Mouse (Mus musculus): ENCODE measurements around the gene Hvcn1. TPM values are rescaled to one million over a fixed set of nuclear protein-coding genes. Genes with fewer than 3 reads are reported as not detected.

Hvcn1 gene
- polyA plus RNA-seq, 1 experiment = 5.7 TPM

- Histone ChIP-seq H3K27ac (replicated peaks; ENCODE audit: low read depth, low read length) (no peak within 1 kb of the TSS), H3K4me3 (ENCODE audit: insufficient read depth, low read depth, low read length) (peak within 1 kb of the TSS; percentile 80), H3K4me1 (ENCODE audit: control insufficient read depth, insufficient read depth, insufficient read length, low read length) (no peaks in the 10 kb centered on the region)
Measured at GRCm38 (mm10) chr5:122263933-122264905, 57.6 kb downstream of the Hvcn1 start, which contains the start of gene Tctn1. Gene Tctn1 (minus strand): TSS chr5:122264460.

- H3K27ac ChIP-seq (replicated peaks; ENCODE audit: low read depth, low read length) = no peak overlapping the region
- H3K4me1 ChIP-seq (ENCODE audit: control insufficient read depth, insufficient read depth, insufficient read length, low read length) = no peaks in the 10 kb centered on the region
- H3K4me3 ChIP-seq (ENCODE audit: insufficient read depth, low read depth, low read length) = no peak overlapping the region
Measured at GRCm38 (mm10) chr5:122265187-122265586, 58.6 kb downstream of the Hvcn1 start.

- H3K27ac ChIP-seq (replicated peaks; ENCODE audit: low read depth, low read length) = no peak overlapping the region
- H3K4me1 ChIP-seq (ENCODE audit: control insufficient read depth, insufficient read depth, insufficient read length, low read length) = no peaks in the 10 kb centered on the region
- H3K4me3 ChIP-seq (ENCODE audit: insufficient read depth, low read depth, low read length) = no peak overlapping the region
Measured at GRCm38 (mm10) chr5:122265942-122266341, 59.3 kb downstream of the Hvcn1 start.

- H3K27ac ChIP-seq (replicated peaks; ENCODE audit: low read depth, low read length) = no peak overlapping the region
- H3K4me3 ChIP-seq (ENCODE audit: insufficient read depth, low read depth, low read length) = no peak overlapping the region
- no peaks in the 10 kb centered on the region for H3K4me1 ChIP-seq (ENCODE audit: control insufficient read depth, insufficient read depth, insufficient read length, low read length)
Measured at GRCm38 (mm10) chr5:122267136-122267535, 60.5 kb downstream of the Hvcn1 start.

GRCm38 (mm10) chr5:122267899-122268298 is 61.3 kb downstream of the Hvcn1 start:
- Histone ChIP-seq H3K27ac (replicated peaks; ENCODE audit: low read depth, low read length) (no peak overlapping the region), H3K4me1 (ENCODE audit: control insufficient read depth, insufficient read depth, insufficient read length, low read length) (no peaks in the 10 kb centered on the region), H3K4me3 (ENCODE audit: insufficient read depth, low read depth, low read length) (no peak overlapping the region)

- H3K27ac ChIP-seq (replicated peaks; ENCODE audit: low read depth, low read length) = no peak overlapping the region
- no peak overlapping the region for H3K4me3 ChIP-seq (ENCODE audit: insufficient read depth, low read depth, low read length)
- H3K4me1 ChIP-seq (ENCODE audit: control insufficient read depth, insufficient read depth, insufficient read length, low read length) = no peaks in the 10 kb centered on the region
Measured at GRCm38 (mm10) chr5:122268858-122269604, 62.4 kb downstream of the Hvcn1 start.

- no peak overlapping the region for H3K27ac ChIP-seq (replicated peaks; ENCODE audit: low read depth, low read length)
- no peaks in the 10 kb centered on the region for H3K4me1 ChIP-seq (ENCODE audit: control insufficient read depth, insufficient read depth, insufficient read length, low read length)
Measured at GRCm38 (mm10) chr5:122272821-122273220, 66.2 kb downstream of the Hvcn1 start.

GRCm38 (mm10) chr5:122274785-122275184 is 68.2 kb downstream of the Hvcn1 start:
- Histone ChIP-seq H3K27ac (replicated peaks; ENCODE audit: low read depth, low read length) (no peak overlapping the region), H3K4me1 (ENCODE audit: control insufficient read depth, insufficient read depth, insufficient read length, low read length) (no peaks in the 10 kb centered on the region), H3K4me3 (ENCODE audit: insufficient read depth, low read depth, low read length) (no peak overlapping the region)

More at GRCm38 (mm10) chr5:122272821-122273220, 66.2 kb downstream of the Hvcn1 start:
- no peak overlapping the region for H3K4me3 ChIP-seq (ENCODE audit: insufficient read depth, low read depth, low read length)

- H3K4me1 ChIP-seq (ENCODE audit: control insufficient read depth, insufficient read depth, insufficient read length, low read length) = peaks cover 8% of the 10 kb centered on the region
- H3K4me3 ChIP-seq (ENCODE audit: insufficient read depth, low read depth, low read length) = no peak overlapping the region
- no peak overlapping the region for H3K27ac ChIP-seq (replicated peaks; ENCODE audit: low read depth, low read length)
Measured at GRCm38 (mm10) chr5:122278946-122279345, 72.3 kb downstream of the Hvcn1 start.

GRCm38 (mm10) chr5:122279799-122280421 is 73.3 kb downstream of the Hvcn1 start:
- H3K4me3 ChIP-seq (ENCODE audit: insufficient read depth, low read depth, low read length) = no peak overlapping the region
- peaks cover 8% of the 10 kb centered on the region for H3K4me1 ChIP-seq (ENCODE audit: control insufficient read depth, insufficient read depth, insufficient read length, low read length)
- H3K27ac ChIP-seq (replicated peaks; ENCODE audit: low read depth, low read length) = 0 out of 2 replicates have a peak overlapping the region, but pooled peaks have one; percentile 11

GRCm38 (mm10) chr5:122280422-122280826 is 73.8 kb downstream of the Hvcn1 start:
- H3K27ac ChIP-seq (replicated peaks; ENCODE audit: low read depth, low read length) = 0 out of 2 replicates have a peak overlapping the region, but pooled peaks have one; percentile 28
- H3K4me1 ChIP-seq (ENCODE audit: control insufficient read depth, insufficient read depth, insufficient read length, low read length) = peaks cover 10% of the 10 kb centered on the region
- peak overlapping the region; percentile 15; the same call in 1 of the 2 replicates for H3K4me3 ChIP-seq (ENCODE audit: insufficient read depth, low read depth, low read length)

- peaks cover 11% of the 10 kb centered on the region for H3K4me1 ChIP-seq (ENCODE audit: control insufficient read depth, insufficient read depth, insufficient read length, low read length)
- H3K27ac ChIP-seq (replicated peaks; ENCODE audit: low read depth, low read length) = peak overlapping the region; percentile 28; the same call in 1 of the 2 replicates
- peak overlapping the region; percentile 15 for H3K4me3 ChIP-seq (ENCODE audit: insufficient read depth, low read depth, low read length)
Measured at GRCm38 (mm10) chr5:122280827-122281462, 74.3 kb downstream of the Hvcn1 start.

GRCm38 (mm10) chr5:122283828-122284182 is 77.2 kb downstream of the Hvcn1 start:
- Histone ChIP-seq H3K27ac (replicated peaks; ENCODE audit: low read depth, low read length) (peak overlapping the region; percentile 26; the same call in 1 of the 2 replicates), H3K4me1 (ENCODE audit: control insufficient read depth, insufficient read depth, insufficient read length, low read length) (peaks cover 26% of the 10 kb centered on the region), H3K4me3 (ENCODE audit: insufficient read depth, low read depth, low read length) (no peak overlapping the region)

- Histone ChIP-seq H3K4me3 (ENCODE audit: insufficient read depth, low read depth, low read length) (peak within 1 kb of the TSS; percentile 72), H3K27ac (replicated peaks; ENCODE audit: low read depth, low read length) (peak within 1 kb of the TSS; percentile 85), H3K4me1 (ENCODE audit: control insufficient read depth, insufficient read depth, insufficient read length, low read length) (peaks cover 26% of the 10 kb centered on the region)
Measured at GRCm38 (mm10) chr5:122284183-122285028, 77.8 kb downstream of the Hvcn1 start, which contains the start of gene Pptc7. Gene Pptc7 (plus strand): TSS chr5:122284365.

Data from brown adipose tissue, adult 24 weeks (tissue).